Mouse (Mus musculus): ENCODE measurements around the gene Egflam.

The Egflam gene

GRCm38 (mm10) chr15:7397818-7398608 lies at the start of gene Egflam:
Egflam (minus strand) TSS chr15:7398395.
- peak; percentile 9 for DNase-seq (ENCODE audit: low read depth, low spot score)

- peak; percentile 58 for DNase-seq (ENCODE audit: low read depth, low spot score)
Observed at GRCm38 (mm10) chr15:7443396-7444315, 45.5 kb upstream of the Egflam start.

GRCm38 (mm10) chr15:7442148-7443100 lies 44.2 kb upstream of the Egflam start:
- DNase-seq (ENCODE audit: low read depth, low spot score), result no peak

- DNase-seq (ENCODE audit: low read depth, low spot score), result no peak
Observed at GRCm38 (mm10) chr15:7424282-7424681, 26.1 kb upstream of the Egflam start.

- no peak for DNase-seq (ENCODE audit: low read depth, low spot score)
Observed at GRCm38 (mm10) chr15:7404521-7404920, 6.3 kb upstream of the Egflam start.

DNA sequence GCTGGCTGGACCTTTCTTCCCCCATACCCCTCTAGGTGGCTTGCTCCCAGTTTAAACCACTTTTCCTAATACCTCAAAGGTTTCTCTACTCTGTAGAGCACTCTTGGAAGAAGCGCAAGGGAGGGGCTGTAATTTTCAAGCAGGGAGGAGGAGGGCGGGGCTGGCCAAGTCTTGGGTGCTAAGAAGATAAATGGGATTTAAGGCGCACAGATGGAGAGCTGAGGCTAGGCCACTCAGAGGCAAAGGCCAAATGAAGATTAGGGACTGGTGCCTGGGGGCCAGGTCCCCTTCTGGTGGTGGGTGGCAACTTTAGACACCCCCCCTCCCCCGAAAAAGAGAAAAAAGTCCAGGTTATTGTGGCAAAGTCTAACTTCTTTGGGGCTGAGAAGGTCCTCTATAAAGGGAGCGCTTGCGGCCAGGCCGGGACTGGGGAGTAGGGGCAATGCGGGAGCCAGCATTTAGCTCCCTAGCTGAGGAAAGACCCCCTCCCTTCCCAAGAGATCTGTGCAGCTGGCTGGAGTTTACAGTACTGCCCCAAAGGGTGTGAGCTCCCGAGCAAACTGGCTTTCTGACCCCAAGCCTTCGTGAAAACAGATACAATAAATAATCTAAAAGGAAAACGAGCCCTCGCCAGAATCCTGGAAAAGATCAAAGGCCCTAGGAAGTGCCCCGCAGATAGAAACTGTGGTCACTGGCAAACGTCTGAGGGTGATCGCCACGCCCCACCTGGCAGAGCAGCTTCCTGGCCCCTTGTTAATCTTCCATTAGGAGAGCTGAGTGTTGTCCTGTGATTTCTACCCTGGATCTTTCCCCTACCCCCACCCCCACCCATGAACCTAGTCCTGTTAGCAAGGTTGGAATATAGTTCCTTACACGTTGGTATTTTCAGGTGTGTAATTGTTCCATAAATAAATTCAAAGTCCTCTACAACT lies 680 bp upstream of the Egflam start:
- peak; percentile 33 for DNase-seq (ENCODE audit: low read depth, low spot score)

DNA sequence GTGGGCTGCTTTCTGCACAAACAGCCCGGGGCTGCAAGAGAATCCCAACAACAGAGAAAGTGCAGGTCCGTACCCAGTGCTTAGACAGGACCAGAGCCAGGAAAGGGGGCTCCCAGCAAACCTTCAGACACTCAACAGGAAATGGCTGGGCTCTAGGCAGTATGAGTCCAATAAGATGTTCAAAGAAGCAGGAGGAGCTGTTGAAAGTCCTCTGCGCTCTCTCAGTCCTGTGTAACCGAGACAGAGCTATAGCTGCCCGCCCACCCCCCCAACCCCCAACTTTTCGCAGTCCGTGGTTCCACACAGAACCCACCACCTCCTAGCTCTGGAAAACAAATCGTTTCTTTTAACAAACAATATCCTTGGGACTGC lies 763 bp downstream of the Egflam start:
- peak; percentile 11 for DNase-seq (ENCODE audit: low read depth, low spot score)

DNA sequence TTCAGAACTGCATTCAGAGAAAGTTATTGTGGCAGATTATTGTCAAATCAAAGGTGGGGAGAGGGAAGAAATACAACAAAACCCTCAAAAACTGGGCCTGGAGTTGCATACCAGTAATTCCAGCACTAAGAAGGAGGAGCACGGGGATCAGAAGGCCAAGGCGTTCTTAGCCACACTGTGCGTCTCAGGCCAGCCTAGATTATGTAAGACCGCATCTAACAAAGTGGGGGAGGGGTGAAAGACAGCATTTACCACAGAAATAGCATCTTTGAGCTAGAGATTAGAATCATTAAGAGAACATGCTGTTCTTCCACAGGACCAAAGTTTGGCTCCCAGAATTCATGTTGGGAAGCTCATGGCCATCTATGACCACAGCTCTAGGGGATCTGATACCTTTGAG lies 14.8 kb downstream of the Egflam start:
- no peak for DNase-seq (ENCODE audit: low read depth, low spot score)

DNA sequence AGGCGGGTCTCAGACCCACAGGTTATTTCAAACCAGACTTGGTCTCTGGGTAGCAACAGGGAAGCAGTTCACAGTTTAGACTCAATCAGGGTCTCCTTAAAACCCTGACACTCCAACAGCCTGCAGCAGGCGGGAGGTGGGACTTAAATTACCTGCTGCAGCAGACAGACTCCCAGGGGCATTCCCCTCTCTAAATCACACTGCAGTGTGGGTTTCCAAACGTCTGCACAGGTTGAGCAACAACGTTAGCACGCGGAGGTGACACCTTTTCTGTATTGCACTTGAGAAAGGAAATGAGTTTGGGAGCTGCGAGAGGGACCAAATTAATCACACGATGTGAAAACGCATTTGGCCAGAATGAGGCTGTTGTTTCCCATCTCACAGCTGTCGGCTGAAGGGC lies 15.7 kb downstream of the Egflam start:
- no peak for DNase-seq (ENCODE audit: low read depth, low spot score)

GRCm38 (mm10) chr15:7352635-7353051 lies 45.6 kb downstream of the Egflam start:
- DNase-seq (ENCODE audit: low read depth, low spot score), result no peak

DNA sequence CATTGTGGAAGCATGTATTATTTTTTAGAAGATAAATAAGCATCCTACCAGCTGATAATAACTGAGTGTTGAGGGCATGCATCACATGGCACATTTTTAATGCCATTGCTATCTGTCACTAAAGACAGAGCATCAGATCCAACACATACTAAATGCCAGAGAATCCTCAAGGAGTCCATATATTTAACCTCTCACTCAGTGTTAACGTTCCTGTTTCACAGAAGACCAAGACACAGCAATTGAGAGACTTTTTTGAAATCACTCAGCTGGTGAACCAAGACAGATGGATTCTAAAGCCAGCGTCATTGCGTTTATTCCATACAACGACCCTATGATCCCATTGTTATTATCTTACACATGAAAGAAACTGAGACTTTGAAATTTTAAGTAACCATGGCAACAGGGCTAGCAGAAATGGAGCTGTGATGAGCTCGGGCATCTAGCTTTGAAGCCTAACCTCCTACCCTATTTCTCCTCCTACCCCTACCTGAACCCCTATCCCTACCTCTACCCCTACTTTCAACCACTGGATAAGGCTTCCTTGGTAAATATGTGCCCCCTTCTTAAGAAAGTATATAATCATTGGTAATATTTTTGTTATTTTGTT lies 57.4 kb downstream of the Egflam start:
- no peak for DNase-seq (ENCODE audit: low read depth, low spot score)

DNA sequence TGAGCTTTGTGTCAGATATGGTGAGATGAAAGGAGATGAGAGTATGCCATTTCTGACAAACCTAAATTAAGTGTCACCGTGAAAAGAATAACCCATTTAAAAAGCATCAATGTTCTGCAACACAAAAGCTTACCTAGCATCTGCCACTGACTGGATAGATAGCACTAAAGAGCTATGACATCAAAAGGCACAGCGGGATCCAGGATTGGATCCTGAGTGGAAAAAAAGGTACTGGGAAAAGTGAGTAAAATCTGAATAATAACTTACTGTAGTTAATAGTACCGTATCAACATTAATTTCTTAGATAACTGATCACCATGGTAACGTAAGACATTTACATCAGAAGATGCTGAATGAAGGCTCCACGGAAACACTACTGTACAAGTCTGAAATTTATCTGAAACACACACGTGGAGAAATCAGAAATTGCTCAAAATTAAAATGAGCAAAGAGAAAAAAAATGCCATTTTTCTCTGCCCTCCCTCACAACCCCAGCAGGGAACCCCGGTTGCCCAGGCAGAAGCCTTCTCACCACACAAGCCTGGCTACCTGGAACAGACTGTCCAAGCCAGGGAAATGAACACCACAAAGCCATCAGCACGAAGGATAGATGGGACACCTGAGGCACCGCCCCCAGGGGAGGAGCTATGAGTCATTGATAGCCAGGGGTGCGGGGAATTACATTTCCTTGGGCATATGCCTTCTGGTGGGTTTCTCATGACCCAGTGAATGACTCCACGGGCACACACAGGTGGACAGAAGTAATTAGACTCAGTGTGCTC lies 63.5 kb downstream of the Egflam start:
- no peak for DNase-seq (ENCODE audit: low read depth, low spot score)

DNA sequence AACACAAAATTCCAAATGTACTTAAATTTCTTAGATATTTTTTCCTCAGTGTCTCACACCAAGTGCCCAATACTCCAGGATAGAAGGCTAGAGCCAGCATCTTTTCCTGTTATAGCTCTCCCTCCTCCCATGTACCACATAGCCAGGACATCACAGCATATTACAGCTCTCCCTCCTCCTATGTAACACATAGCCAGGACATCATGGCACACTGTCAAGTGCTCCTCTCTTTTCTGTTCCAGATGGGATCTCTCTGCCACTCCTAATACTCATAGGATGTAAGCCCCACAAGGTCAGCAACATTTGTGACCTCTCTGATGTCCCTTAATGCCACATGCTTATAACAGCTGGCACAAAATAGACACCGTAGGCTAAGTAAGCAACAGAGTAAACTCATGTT lies 65.3 kb downstream of the Egflam start:
- DNase-seq (ENCODE audit: low read depth, low spot score), result no peak

GRCm38 (mm10) chr15:7322599-7323311 lies 75.4 kb downstream of the Egflam start:
- DNase-seq (ENCODE audit: low read depth, low spot score), result no peak

- no peak for DNase-seq (ENCODE audit: low read depth, low spot score)
Observed at GRCm38 (mm10) chr15:7320901-7321300, 77.3 kb downstream of the Egflam start.

GRCm38 (mm10) chr15:7315539-7315938 lies 82.7 kb downstream of the Egflam start:
- no peak for DNase-seq (ENCODE audit: low read depth, low spot score)

GRCm38 (mm10) chr15:7308711-7309110 lies 89.5 kb downstream of the Egflam start:
- no peak for DNase-seq (ENCODE audit: low read depth, low spot score)

DNA sequence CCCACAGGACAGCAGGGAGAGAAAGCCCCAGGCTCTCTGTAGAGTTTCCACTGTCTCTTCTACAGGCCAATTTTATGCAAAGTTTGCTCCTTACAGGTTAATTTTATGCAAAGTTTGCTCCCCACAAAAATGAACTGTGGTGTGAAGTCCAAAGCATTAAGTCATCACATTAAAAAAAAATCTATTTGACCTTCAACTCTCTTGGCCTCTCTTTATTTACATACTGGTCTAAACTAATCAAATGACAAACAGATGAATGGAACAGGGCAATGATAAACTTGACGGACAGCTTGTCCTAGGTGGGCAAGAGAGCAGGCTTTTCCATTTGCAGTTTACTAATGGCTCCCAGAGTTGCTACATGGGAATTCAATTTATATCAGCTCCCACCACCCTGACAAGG lies 98.3 kb downstream of the Egflam start:
- no peak for DNase-seq (ENCODE audit: low read depth, low spot score)

GRCm38 (mm10) chr15:7295199-7295598 lies 103.0 kb downstream of the Egflam start:
- DNase-seq (ENCODE audit: low read depth, low spot score), result no peak

Measured in ES-CJ7 (cell line).